Mouse (Mus musculus) adrenal gland, postnatal 14 days (tissue): Measurements from ENCODE around the gene A930033H14Rik. TPM values are rescaled to one million over a fixed set of nuclear protein-coding genes. Genes with fewer than 3 reads are reported as not detected.

Source experiments
- DNase-seq: peaks from one replicate; pipeline ENCODE4 v3.0.0; 2021; ENCODE audit warnings: mixed read lengths
- long read RNA-seq, 2 experiments: library from polyadenylated mRNA; stranded (forward); transcript quantifications; one replicate each; pipeline ENCODE4 v2.0.0; 2021
- total RNA-seq: library from RNA; stranded (reverse); gene quantifications from 2 replicates; pipeline ENCODE4 v1.2.3, GENCODE M21; 2021

A930033H14Rik gene
- 2.4 and 3.7 TPM in 2 replicates for total RNA-seq
- long read RNA-seq, experiment 1, partial matches to known transcripts: 0 of 1 reads
- long read RNA-seq, experiment 1, other reads (novel, unspliced or antisense): 0 of 1 reads
- long read RNA-seq, experiment 2, partial matches to known transcripts: 0 of 1 reads
- long read RNA-seq, experiment 2, other reads (novel, unspliced or antisense): 0 of 1 reads

GRCm38 (mm10) chr10:69212542-69213440, at the start of gene A930033H14Rik:
A930033H14Rik (minus strand) TSS chr10:69213098.
- DNase-seq: peak; percentile 94

DNA sequence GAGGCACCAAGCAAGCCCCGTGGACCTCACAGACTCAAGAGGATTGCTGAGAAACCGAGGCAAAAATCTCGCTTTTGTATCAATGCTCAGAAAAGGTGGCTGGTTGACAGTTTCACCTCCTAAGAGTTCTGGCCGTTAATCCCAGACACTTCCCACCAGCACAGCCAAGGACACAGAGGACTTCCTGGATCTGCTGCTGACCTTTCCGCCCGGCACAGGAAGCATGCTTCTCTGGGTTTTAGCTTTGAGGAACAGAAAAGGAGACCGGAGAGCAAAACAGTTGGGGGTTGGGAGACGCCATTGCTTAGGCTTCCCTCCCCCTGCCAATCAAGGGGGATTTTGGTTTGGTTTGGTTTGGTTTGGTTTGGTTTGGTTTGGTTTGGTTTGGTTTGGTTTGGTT, 47.0 kb upstream of the A930033H14Rik start:
- DNase-seq: peak; percentile 23

DNA sequence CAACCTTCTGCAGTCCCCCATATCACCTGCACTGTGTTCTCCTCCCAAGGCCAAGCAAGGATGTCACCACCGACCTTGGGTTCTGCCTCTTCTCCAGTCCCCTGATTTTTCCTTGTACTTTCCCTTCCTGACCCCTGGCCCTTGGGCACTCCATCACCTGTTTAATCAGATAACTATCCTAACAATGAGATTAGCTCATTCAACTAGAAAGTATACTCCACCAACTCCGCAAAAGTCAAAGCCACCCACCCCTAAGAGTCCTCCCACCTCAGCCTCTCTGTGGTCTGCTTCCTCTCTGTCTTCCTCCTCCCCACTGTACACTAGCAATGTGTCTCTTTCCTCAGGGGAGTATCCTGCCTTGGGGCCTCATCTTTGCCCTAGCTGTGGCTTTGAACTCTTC, 46.3 kb upstream of the A930033H14Rik start:
- peak; percentile 27 for DNase-seq

DNA sequence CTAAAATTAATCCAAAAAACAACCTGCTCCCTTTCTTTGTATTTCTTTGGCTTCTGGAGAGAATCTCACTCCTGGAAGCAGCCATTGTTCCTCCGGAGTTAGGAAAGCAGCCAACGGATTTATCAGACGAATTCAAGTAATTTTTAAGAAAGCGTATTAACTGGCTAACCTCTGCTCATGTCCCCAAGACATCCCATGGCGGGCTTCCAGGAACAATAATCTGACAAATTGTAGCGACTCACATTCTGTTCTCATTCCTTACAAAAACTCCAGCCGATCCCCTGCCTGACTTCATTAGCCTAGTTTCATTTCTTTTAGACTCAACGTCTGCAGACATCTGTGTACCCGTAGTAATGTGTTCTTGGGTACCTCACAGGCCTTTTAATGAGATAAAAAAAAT, 45.7 kb upstream of the A930033H14Rik start:
- peak; percentile 35 for DNase-seq

DNA sequence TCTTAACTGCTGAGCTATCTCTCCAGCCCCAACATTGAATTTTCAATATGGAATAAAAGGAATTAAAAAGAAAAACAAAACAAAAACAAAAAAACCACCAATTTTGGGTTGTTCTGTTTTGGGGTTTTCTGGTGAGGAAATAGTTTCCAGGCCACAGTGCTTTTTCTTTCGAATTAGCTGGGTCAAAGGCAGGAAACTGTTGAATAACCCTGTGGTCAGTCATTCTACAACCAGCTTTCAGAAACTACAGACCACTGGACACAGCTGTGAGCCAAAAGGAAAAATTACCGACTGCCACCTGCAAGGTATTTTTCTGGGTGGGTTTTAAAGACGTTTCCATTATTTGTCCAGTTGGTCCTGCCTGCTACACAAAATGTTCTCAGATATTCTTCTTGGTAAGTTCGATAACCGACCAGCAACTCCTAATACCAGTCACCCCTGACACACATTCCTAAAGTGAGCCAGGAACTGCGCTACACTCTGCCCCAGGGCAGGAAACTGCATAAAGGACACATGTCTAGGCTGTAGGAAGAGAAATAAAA, 44.8 kb upstream of the A930033H14Rik start:
- DNase-seq: no peak

DNA sequence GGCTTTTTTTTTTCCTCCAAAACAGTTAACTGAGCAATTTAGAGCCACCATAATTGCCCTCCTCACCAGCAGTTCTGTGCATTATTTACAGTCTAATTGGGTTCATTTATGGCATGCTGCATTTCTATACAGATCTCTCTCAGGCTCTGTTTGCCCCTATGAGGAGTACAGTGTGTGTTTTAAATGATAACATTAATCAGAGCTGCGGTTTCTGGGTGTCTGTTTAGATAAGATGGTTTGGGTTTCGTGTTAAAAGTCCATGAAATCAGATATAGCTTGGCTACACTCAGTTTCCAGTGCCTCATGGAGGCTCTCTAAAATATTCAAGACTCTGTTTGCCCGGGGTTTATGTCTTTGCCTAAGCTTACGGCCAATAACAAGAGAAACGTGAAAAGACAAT, 42.7 kb upstream of the A930033H14Rik start:
- no peak for DNase-seq

DNA sequence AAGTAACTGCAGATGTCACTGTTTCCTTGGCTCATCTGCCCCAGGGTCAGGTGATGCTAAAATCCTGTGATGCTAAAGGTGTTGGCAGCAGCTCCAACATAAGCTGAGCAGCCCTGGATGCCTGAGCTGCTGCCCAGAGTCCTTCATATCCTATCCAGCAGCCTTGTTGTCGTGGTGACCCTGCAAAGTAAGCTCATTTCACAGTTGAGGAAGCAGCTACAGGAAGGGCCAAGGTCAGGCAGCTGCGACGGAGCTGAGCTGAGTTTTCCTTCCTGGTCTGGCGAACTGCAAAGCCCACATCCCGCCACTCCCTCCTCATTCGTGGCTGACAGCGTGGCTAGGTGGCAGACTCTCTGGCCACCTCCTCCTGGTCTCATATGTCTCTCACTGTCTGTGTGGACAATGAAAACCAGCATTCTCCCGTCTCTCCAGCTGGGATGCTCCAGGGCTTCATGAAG, 41.5 kb upstream of the A930033H14Rik start:
- peak; percentile 75 for DNase-seq

DNA sequence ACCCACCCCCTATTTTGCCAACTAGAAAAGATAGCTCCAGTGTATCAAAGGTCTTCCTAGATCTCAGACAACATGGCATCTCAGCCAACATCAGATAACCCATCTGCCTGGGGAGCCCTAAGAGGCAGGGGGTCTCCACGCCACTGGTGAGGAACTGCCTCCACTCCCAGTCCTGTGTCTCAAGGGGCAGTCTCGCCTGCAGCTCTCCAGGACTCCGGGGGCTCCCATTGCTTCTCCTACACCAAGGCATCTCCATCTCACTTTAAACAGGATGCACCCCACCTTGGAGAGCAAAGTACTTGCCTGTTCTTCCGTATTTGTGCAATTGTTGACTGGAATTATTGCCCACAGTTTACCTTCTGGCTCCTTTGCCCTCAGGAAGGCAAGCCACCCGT, 40.8 kb upstream of the A930033H14Rik start:
- DNase-seq: no peak

DNA sequence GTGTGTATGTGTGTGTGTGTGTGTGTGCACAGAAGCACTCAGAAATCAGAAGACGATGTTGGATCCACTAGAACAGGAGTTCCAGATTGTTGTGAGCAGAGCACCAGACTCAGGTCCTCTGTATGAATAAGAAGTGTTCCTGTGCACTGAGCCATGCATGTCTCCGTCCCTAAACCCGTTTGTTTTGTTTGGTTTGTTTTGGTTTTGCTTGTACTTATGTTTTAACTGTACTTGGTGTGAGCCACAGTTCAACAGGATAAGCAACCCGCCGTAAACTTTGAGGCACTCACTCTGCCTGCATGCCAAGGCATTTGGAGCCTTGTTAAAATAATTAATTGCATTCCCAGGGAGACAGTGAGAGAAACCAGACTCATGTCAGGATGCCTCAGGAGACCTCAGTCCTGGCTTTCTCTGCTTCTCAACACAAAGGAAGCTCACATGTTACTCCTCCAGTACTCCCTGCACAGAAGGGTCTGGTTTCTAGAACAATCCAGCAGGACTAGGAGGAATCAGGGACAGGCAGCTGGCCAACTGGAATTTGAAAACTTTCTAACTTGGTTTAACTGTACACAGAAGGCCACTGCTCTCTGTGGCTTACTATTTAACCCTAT, 40.3 kb upstream of the A930033H14Rik start:
- no peak for DNase-seq

DNA sequence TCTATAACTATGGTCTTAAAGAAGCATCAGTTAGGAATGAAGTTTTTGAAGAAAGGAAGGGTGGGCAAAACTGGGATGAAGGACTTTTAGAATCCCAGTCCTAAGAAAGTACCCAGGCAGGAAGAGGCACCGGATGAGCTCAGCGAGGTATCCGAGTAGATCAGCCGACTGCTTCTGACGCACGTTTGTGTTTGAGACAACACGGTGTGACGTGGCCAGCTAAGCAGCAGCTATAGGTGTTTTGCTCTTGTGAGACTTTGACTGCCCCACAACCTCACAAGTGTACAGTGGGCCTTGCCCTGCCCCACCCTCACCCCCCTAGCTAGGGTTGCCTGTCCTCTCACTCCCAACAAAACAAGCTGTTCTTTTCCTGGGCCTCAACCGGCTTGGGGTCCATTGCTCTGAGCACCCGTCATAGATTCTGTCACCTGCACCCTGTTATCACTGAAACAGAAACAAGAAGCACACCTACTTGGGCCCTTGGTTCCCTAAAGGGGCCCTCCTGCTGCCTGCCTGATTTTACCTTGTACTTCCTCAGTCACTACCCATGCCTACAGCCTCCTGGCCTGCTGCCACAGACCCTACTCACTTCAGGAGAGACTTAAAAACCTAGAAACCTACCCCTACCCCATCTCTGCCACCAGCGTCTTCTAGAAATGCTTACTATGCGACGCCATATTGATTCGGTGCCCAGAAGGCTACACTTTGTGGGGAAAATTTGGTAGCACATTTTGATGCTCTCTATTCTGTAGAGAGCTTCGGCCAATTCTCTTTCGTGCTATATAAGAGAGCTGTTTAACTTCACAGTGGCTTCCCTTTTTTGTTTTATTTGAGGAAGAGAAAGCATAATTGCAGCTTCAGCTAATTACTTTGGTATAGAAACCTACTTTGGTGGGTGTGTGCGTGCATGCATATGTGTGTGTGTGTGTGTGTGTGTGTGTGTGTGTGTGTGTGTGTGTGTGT, 39.5 kb upstream of the A930033H14Rik start:
- no peak for DNase-seq

- no peak for DNase-seq
These were observed 38.4 kb upstream of the A930033H14Rik start for GRCm38 (mm10) chr10:69251254-69251653.

- no peak for DNase-seq
These were observed 35.6 kb upstream of the A930033H14Rik start for GRCm38 (mm10) chr10:69248261-69249160.

DNA sequence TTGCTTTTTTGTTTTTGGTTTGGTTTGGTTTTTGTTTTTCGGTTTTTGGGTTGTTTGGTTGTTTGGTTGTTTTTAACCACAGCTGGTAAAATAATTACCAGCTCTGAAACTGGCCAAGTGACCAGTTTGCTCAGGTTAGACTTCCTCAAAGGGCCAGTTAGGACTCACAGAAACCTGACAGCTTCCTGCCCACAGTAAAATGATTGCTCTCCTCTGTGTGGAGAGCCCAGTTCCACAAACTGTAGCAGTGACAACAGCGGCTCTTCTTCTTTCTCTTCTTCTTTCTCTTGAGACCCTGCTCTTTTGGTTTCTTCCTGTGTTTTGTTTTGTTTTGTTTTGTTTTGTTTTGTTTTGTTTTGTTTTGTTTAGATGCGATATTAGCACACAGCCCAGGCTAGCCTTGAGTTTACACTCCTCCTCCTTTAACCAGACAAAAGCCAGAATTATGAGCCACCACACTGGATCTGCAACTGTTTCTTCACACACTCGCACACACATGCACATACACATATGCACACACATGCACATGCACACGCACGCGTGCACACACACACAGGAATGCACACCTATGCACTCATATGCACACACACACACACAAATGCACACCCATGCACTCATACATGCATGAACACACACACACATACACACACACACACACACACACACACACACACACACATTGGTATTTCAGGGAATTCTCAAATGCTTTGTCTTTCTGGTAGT, 34.6 kb upstream of the A930033H14Rik start:
- no peak for DNase-seq

- no peak for DNase-seq
These were observed 33.9 kb upstream of the A930033H14Rik start for GRCm38 (mm10) chr10:69246762-69247161.

DNA sequence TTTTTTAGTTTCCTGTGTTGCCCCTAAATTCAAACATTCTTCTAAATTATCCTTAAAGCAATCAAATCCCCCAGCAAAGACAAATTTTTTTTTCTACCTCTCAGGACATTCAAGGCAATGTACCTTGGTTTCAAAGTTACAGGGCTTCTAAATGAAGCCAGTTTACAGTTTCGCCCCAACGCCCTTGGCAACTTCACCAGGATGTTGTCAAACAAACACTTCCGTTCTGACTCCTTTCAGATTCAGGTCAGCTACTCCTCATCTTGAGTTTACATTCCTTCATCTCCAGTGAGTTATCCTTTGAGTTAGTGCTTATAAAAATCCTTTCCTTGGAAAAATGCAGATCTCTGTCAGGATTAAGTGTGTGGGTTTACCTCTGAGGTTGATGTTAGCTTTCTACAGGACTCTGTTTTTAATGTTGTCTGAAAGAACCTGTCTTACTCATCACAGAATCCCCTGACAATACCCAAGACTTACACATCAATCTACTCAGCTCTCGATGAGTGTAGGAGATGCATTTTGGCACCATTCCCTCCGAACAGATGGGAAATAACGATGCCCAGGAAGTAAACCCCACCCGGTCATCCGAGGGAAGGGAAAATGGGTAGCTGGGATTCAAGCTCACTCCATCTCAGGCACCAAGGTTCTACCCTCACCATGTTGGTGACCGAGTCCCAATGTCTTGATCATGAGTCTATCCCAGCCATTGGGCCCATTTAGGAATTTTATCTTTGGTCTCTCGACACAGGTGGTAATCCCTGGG, 33.2 kb upstream of the A930033H14Rik start:
- no peak for DNase-seq

DNA sequence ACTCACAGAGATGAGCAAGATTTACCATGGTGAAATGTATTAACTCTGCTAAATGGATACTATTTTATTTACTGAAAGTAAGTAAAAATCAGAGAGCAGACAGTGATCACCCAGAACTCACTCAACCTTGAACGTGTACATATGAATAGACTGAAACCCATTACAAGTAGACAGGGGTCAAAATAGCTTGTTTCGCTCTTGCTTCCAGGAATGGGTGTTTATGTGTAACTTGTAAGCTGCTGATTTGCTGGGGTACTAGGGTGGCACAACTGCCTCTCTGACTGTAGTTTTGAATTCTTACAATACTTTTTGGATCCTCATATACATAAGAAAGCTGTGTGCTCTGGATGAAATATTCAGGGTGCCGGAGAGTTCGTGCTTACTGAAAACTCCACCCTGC, 32.3 kb upstream of the A930033H14Rik start:
- no peak for DNase-seq

GRCm38 (mm10) chr10:69240530-69240929, 27.6 kb upstream of the A930033H14Rik start:
- DNase-seq: peak; percentile 52

GRCm38 (mm10) chr10:69238311-69238710, 25.4 kb upstream of the A930033H14Rik start:
- no peak for DNase-seq

- no peak for DNase-seq
These were observed 24.9 kb upstream of the A930033H14Rik start for GRCm38 (mm10) chr10:69237781-69238180.
